Mouse (Mus musculus) ES-E14 (cell line): ENCODE measurements around the gene Gm9999.

Experiments
- HCFC1 ChIP-seq: IDR thresholded peaks from 2 replicates; pipeline ENCODE4 v1.6.1; 2012; ENCODE audit warnings: low read length, inconsistent platforms, borderline replicate concordance; ENCODE audit not compliant: insufficient read depth
- ZC3H11A ChIP-seq: IDR thresholded peaks from 2 replicates; pipeline ENCODE4 v1.6.1; 2012; ENCODE audit warnings: low read depth, mild to moderate bottlenecking, inconsistent platforms, low read length, borderline replicate concordance
- ZNF384 ChIP-seq: IDR thresholded peaks from 2 replicates; pipeline ENCODE4 v1.6.1; 2012; ENCODE audit warnings: low read depth, low read length, inconsistent platforms

DNA sequence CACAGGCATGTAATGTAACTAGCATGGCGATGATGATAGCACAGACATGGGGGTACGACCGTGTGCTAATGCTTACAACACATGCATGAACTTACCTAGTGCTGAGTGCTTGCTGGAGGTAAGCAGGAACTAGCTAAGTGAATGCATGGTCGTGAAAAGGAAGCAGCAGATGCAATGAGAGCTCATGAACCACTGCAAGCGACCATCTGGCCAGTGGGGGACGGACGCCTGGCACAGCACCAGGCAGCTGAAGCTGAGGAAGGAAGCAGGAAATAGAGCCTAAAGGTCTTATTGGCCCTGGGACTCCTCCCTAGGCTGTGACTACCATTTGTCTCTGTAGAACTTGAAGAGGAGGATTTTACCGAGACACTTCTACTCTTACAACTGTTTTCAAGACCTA is 48.6 kb upstream of the Gm9999 start:
- TF ChIP-seq HCFC1, result no peak
- TF ChIP-seq ZNF384, result no peak
- no peak for TF ChIP-seq ZC3H11A
